Mouse (Mus musculus): ENCODE results near the gene Kif5a. TPM values are rescaled to one million over a fixed set of nuclear protein-coding genes. Genes with fewer than 3 reads are reported as not detected.

Gene Kif5a
- polyA plus RNA-seq, 1 experiment from 2014 or later: 7.8 TPM

DNA sequence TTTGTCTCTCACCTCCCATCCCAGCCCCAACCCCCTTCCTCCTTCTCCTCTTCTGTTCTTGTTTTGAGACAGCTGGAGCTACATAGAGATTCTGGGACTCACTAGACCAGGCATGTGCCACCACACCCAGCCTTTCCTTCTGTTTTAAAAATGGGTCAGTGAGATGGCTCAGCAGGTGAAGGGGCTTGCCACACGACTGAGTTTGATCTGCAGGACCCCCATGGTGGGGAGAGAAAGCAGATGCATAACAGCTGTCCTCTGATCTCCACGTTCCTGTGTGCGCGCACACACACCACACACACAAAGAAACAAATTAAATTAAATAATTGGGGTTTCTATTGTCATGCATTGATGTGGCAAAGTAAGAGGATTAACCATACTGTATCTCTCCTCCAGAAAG lies 1.8 kb upstream of the Kif5a start:
- H3K9ac ChIP-seq (replicated peaks; ENCODE audit: low read depth, low read length): no peak overlapping the region
- H3K4me2 ChIP-seq (replicated peaks; ENCODE audit: low read depth, low read length): no peak overlapping the region
- no peak overlapping the region for H3K4me3 ChIP-seq (ENCODE audit: low read depth, low read length)
- 74% methylated on average over 4 of the region's 4 CpGs for WGBS
- H3K27ac ChIP-seq (ENCODE audit: low read length): no peak overlapping the region
- peaks cover 16% of the 10 kb centered on the region for H3K36me3 ChIP-seq (ENCODE audit: control insufficient read depth, insufficient read depth, low read length)
- H3K9me3 ChIP-seq (ENCODE audit: control insufficient read depth, low read depth, low read length): no peaks in the 10 kb centered on the region
- 0 out of 2 replicates have a peak, but pooled peaks cover 3% of the 10 kb centered on the region for H3K27me3 ChIP-seq (ENCODE audit: control insufficient read depth, insufficient read depth, low read length)
- ATAC-seq (ENCODE audit: insufficient number of reproducible peaks, insufficient read depth, low FRiP score, low read depth): no peak
- peaks cover 18% of the 10 kb centered on the region for H3K4me1 ChIP-seq (ENCODE audit: control insufficient read depth, insufficient read depth, low read length)

DNA sequence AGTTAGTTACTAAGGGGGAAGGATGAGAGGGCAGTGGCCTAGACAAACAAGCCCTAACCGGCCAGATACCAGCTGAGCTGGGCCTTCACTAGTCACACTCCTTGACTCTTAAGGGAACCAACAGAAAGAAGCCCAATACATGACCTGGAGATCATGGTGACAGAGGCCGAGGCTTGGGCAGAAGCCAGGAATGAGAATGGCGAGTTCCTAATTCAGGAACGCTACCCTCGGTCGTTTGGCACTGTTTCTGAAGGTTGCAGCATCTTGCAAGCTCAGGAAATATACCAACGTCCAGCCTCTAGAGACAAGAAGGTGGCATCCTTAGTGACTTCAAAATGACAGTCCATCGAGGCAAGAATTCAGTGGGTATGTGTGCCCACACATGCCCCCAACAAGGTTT lies 1.2 kb upstream of the Kif5a start:
- H3K4me2 ChIP-seq (replicated peaks; ENCODE audit: low read depth, low read length): no peak overlapping the region
- H3K9me3 ChIP-seq (ENCODE audit: control insufficient read depth, low read depth, low read length): no peaks in the 10 kb centered on the region
- no peak overlapping the region for H3K9ac ChIP-seq (replicated peaks; ENCODE audit: low read depth, low read length)
- H3K27me3 ChIP-seq (ENCODE audit: control insufficient read depth, insufficient read depth, low read length): 0 out of 2 replicates have a peak, but pooled peaks cover 3% of the 10 kb centered on the region
- WGBS: 81% methylated on average over 8 of the region's 8 CpGs
- peaks cover 18% of the 10 kb centered on the region for H3K4me1 ChIP-seq (ENCODE audit: control insufficient read depth, insufficient read depth, low read length)
- H3K36me3 ChIP-seq (ENCODE audit: control insufficient read depth, insufficient read depth, low read length): peaks cover 13% of the 10 kb centered on the region
- H3K27ac ChIP-seq (ENCODE audit: low read length): no peak overlapping the region
- no peak overlapping the region for H3K4me3 ChIP-seq (ENCODE audit: low read depth, low read length)
- ATAC-seq (ENCODE audit: insufficient number of reproducible peaks, insufficient read depth, low FRiP score, low read depth): no peak

DNA sequence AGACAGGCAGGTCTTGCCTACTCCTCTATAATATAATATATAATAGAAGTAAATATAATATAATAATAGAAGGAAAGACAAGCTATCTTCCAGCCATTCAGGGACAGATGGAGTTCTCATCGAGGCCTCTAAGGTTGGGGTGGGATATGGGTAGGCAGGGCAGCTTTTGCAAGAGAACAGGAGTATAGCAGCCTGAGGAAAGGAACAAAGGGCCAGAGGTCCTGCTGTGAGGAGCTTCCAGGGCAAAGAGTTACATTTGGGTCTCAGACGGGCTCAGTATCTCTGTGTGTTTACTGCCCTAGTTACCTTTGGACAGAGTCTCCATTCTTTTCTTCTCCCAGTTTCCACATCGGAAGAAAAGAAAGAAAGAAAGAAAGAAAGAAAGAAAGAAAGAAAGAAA lies 483 bp upstream of the Kif5a start:
- no peak overlapping the region for H3K4me3 ChIP-seq (ENCODE audit: low read depth, low read length)
- H3K4me2 ChIP-seq (replicated peaks; ENCODE audit: low read depth, low read length): no peak overlapping the region; the same call in 1 of the 2 replicates
- no peak for ATAC-seq (ENCODE audit: insufficient number of reproducible peaks, insufficient read depth, low FRiP score, low read depth)
- WGBS: 71% methylated on average over 3 of the region's 3 CpGs
- 0 out of 2 replicates have a peak, but pooled peaks cover 3% of the 10 kb centered on the region for H3K27me3 ChIP-seq (ENCODE audit: control insufficient read depth, insufficient read depth, low read length)
- H3K36me3 ChIP-seq (ENCODE audit: control insufficient read depth, insufficient read depth, low read length): peaks cover 6% of the 10 kb centered on the region
- no peak overlapping the region for H3K27ac ChIP-seq (ENCODE audit: low read length)
- H3K9me3 ChIP-seq (ENCODE audit: control insufficient read depth, low read depth, low read length): no peaks in the 10 kb centered on the region
- no peak overlapping the region for H3K9ac ChIP-seq (replicated peaks; ENCODE audit: low read depth, low read length)
- H3K4me1 ChIP-seq (ENCODE audit: control insufficient read depth, insufficient read depth, low read length): peaks cover 17% of the 10 kb centered on the region

DNA sequence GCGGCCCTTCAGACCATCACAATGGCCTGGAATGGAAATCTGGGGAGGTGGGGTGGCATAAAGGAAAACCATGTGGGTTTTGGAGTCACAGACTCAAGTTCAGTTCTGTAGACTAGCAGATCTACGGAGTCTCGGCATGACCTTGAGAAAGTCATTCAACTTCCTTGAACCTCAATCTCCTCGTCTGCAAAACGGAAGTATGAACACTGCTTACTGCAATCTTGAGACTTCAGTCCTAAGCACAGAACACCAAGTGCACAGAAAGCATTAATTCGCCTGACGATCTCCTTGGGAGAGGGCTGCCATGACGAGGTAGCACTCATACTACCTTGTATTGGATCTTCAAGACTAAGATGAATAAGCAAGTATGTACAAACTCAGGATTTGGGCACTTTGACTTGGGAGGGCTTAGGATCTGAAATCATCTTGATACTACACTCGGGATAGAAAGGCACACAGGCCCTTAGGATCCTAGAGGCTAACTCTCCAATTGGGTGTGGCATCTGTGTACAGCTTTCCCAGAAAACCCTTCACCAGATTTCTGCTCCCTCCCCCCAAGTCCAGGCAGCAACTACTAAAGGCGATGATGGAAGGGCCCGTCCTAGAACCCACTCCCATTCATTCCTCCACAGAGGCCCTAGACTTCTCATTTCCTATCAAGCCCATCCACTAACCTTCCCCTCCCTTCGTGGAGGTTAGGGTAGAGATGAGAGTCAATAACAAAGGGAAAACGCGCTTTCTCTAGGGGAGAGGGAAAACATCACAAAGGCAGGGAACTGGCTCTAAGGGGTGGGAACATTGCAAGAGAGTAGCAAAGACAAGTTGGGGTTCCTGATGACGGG lies 1.2 kb downstream of the Kif5a start:
- Histone ChIP-seq H3K4me2 (replicated peaks; ENCODE audit: low read depth, low read length) (peak overlapping the region; percentile 89; the same call in 1 of the 2 replicates), H3K9ac (replicated peaks; ENCODE audit: low read depth, low read length) (no peak overlapping the region), H3K36me3 (ENCODE audit: control insufficient read depth, insufficient read depth, low read length) (no peaks in the 10 kb centered on the region), H3K27ac (ENCODE audit: low read length) (no peak overlapping the region), H3K4me1 (ENCODE audit: control insufficient read depth, insufficient read depth, low read length) (peaks cover 4% of the 10 kb centered on the region; the same call in 1 of the 2 replicates), H3K27me3 (ENCODE audit: control insufficient read depth, insufficient read depth, low read length) (0 out of 2 replicates have a peak, but pooled peaks cover 3% of the 10 kb centered on the region), H3K4me3 (ENCODE audit: low read depth, low read length) (peak overlapping the region; percentile 38; the same call in 1 of the 2 replicates), H3K9me3 (ENCODE audit: control insufficient read depth, low read depth, low read length) (no peaks in the 10 kb centered on the region)
- 68% methylated on average over 15 of the region's 15 CpGs for WGBS
- ATAC-seq (ENCODE audit: insufficient number of reproducible peaks, insufficient read depth, low FRiP score, low read depth): no peak

DNA sequence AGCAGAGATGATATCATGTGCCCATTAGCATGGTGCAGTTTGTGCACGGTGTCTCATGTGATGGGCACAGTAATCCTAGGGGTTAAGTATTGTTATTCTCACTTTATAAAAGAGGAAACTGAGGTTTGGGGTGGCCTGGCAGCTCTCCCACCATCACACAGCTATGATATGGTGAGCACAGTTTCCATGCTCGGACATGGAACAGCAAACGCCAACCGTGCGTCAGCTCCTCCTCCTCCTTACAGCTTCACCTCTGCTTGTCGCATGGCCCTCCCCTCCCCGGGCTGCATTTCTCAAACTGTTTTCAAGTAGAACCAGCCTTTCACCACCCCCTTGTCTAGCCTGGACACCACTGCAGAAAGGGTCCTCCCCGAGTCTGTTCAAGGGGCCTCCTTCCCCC lies 4.7 kb downstream of the Kif5a start:
- 75% methylated on average over 8 of the region's 8 CpGs for WGBS
- Histone ChIP-seq H3K4me1 (ENCODE audit: control insufficient read depth, insufficient read depth, low read length) (peaks cover 4% of the 10 kb centered on the region; the same call in 1 of the 2 replicates), H3K4me3 (ENCODE audit: low read depth, low read length) (no peak overlapping the region)

DNA sequence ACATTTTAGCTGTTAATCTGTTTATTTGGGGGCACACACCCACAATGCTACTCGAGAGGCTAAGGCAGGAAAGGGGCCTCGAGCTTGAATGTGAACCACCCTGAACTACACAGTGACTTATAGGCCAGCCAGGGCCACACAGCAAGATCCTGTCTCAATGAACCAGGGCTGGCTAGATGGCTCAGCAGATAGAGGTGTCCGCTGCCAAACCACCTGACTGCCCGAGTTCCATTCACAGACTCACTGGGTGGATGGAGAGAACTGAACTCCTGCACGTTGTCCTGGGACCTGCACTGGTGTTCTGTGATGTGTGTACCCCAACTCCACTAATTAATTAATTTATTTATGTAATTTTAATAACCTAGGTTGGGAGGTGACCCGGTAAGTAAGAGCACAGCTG lies 5.4 kb downstream of the Kif5a start:
- H3K27me3 ChIP-seq (ENCODE audit: control insufficient read depth, insufficient read depth, low read length): 0 out of 2 replicates have a peak, but pooled peaks cover 3% of the 10 kb centered on the region
- H3K4me1 ChIP-seq (ENCODE audit: control insufficient read depth, insufficient read depth, low read length): peaks cover 4% of the 10 kb centered on the region; the same call in 1 of the 2 replicates
- H3K9ac ChIP-seq (replicated peaks; ENCODE audit: low read depth, low read length): no peak overlapping the region
- H3K4me2 ChIP-seq (replicated peaks; ENCODE audit: low read depth, low read length): no peak overlapping the region
- no peaks in the 10 kb centered on the region for H3K9me3 ChIP-seq (ENCODE audit: control insufficient read depth, low read depth, low read length)
- no peak overlapping the region for H3K27ac ChIP-seq (ENCODE audit: low read length)
- ATAC-seq (ENCODE audit: insufficient number of reproducible peaks, insufficient read depth, low FRiP score, low read depth): no peak
- H3K36me3 ChIP-seq (ENCODE audit: control insufficient read depth, insufficient read depth, low read length): no peaks in the 10 kb centered on the region
- no peak overlapping the region for H3K4me3 ChIP-seq (ENCODE audit: low read depth, low read length)
- 80% methylated on average over 6 of the region's 6 CpGs for whole genome bisulfite sequencing

More for the DNA sequence above, 4.7 kb downstream of the Kif5a start:
- Histone ChIP-seq H3K36me3 (ENCODE audit: control insufficient read depth, insufficient read depth, low read length) (no peaks in the 10 kb centered on the region), H3K9me3 (ENCODE audit: control insufficient read depth, low read depth, low read length) (no peaks in the 10 kb centered on the region), H3K9ac (replicated peaks; ENCODE audit: low read depth, low read length) (no peak overlapping the region), H3K27me3 (ENCODE audit: control insufficient read depth, insufficient read depth, low read length) (0 out of 2 replicates have a peak, but pooled peaks cover 3% of the 10 kb centered on the region), H3K27ac (ENCODE audit: low read length) (no peak overlapping the region), H3K4me2 (replicated peaks; ENCODE audit: low read depth, low read length) (no peak overlapping the region)
- ATAC-seq (ENCODE audit: insufficient number of reproducible peaks, insufficient read depth, low FRiP score, low read depth): no peak

DNA sequence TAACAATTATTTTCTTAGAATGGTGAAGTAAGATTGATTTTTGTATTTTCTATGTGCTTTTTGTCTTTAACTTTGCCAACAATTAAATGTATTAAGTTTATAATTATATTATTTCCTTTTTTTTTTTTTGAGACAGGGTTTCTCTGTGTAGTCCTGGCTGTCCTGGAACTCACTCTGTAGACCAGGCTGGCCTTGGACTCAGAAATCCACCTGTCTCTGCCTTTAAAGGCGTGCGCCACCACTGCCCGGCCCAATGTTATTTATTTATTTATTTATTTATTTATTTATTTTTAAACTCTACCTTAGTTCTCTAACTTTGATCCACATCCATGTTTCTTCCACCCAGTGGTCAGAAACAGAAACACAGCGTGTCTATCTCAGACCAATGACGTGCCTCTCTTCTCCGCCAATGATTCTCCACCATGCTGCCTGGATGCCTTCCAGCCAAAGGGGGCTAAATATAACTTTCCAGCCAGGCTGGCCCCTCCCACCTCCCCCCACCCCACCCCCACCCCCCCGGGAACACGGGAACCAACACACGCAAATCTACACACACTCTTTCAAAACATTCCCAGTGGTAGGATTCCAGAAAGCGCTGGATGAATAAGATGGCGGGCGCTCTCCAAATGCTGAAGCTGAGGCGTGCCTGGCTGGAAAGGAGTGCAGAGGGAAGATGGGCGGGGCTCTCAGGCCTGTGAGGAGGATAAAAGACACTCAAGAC lies 7.4 kb downstream of the Kif5a start:
- H3K27me3 ChIP-seq (ENCODE audit: control insufficient read depth, insufficient read depth, low read length): no peaks in the 10 kb centered on the region
- peak; percentile 77; the same call in 1 of the 2 replicates for ATAC-seq (ENCODE audit: insufficient number of reproducible peaks, insufficient read depth, low FRiP score, low read depth)
- H3K4me3 ChIP-seq (ENCODE audit: low read depth, low read length): no peak overlapping the region
- WGBS: 20% methylated on average over 14 of the region's 14 CpGs
- H3K4me2 ChIP-seq (replicated peaks; ENCODE audit: low read depth, low read length): no peak overlapping the region
- no peak overlapping the region for H3K27ac ChIP-seq (ENCODE audit: low read length)
- H3K9me3 ChIP-seq (ENCODE audit: control insufficient read depth, low read depth, low read length): no peaks in the 10 kb centered on the region
- H3K9ac ChIP-seq (replicated peaks; ENCODE audit: low read depth, low read length): no peak overlapping the region
- no peaks in the 10 kb centered on the region for H3K4me1 ChIP-seq (ENCODE audit: control insufficient read depth, insufficient read depth, low read length)
- H3K36me3 ChIP-seq (ENCODE audit: control insufficient read depth, insufficient read depth, low read length): no peaks in the 10 kb centered on the region

DNA sequence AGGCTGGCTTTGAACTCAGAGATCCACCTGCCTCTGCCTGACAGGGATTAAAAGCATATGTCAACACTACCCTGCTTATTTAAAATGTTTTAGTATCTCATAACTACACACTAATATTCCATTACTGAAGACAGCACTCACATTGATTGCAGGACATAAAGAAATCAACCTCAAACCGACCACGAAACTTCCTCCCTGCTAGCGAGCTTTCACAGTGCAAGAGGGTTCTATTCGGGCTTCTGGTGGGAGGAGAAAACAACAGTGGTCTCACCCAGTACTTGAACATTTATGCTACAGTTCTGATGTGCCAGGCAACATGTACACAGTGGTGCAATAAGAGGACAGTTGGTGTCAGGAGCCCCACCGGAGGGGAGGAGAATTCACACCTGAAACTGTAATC lies 12.3 kb downstream of the Kif5a start:
- Histone ChIP-seq H3K4me2 (replicated peaks; ENCODE audit: low read depth, low read length) (no peak overlapping the region), H3K9me3 (ENCODE audit: control insufficient read depth, low read depth, low read length) (no peaks in the 10 kb centered on the region), H3K27me3 (ENCODE audit: control insufficient read depth, insufficient read depth, low read length) (no peaks in the 10 kb centered on the region), H3K27ac (ENCODE audit: low read length) (no peak overlapping the region), H3K4me3 (ENCODE audit: low read depth, low read length) (no peak overlapping the region), H3K9ac (replicated peaks; ENCODE audit: low read depth, low read length) (no peak overlapping the region), H3K4me1 (ENCODE audit: control insufficient read depth, insufficient read depth, low read length) (no peaks in the 10 kb centered on the region), H3K36me3 (ENCODE audit: control insufficient read depth, insufficient read depth, low read length) (no peaks in the 10 kb centered on the region)
- 82% methylated on average over 5 of the region's 5 CpGs for WGBS
- no peak for ATAC-seq (ENCODE audit: insufficient number of reproducible peaks, insufficient read depth, low FRiP score, low read depth)
